Mouse (Mus musculus) adrenal gland, adult (tissue): ENCODE measurements at regions not wholly inside any gene's neighbourhood (a gene's known extent, or its start where the extent isn't known, plus 50 kb on each side); places are given as distances from the start of the nearest gene placed in this dataset.
"Not testable (repeated sequence)": the region's sequence is repeated elsewhere in the genome, so short reads cannot be mapped to it uniquely, and the experiment has no call there.

Experiments
- DNase-seq, 2 experiments: peaks; one replicate each; pipeline ENCODE4 v3.0.0; 2022 to 2023; ENCODE audit warnings: low spot score in 1 of 2; ENCODE audit not compliant: inconsistent age in 2 of 2

DNA sequence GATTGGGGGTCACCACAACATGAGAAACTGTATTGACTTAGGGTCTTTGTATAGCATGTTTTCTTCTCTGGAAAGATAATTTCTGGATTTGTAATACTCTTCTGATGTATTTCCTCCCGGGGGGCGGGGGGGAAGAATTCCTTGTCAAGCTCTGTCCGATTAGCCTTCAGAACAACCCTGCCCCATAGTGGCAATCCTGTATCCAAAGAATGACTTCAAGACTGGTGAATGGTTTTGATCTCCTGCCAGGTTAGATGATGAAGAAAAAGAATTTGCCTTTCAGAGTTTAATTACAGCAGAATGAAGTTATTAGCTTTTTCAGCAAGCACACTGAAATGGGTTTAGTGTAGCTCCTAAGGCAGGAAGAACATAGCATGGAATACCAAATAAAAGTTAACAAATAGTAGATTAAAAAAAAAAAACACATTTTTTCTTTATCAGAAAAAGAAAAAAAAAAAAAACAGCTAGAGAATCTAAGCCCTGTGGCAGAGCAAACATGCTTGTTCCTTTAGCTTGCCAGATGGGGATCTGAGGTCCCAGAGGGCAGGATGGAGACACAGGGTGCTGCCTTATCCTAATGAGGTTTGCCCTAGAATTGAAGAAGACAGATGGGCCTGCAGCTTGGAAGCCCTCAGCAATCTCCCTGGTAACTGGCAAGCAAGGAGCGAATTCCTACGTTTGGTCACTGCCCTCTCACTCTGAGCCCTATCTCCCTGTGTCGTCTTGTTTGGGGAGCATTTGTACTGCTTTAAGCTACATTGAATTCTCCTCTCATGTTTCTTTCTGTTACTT is 280.9 kb upstream of the Gm9972 start:
- no peak for DNase-seq

DNA sequence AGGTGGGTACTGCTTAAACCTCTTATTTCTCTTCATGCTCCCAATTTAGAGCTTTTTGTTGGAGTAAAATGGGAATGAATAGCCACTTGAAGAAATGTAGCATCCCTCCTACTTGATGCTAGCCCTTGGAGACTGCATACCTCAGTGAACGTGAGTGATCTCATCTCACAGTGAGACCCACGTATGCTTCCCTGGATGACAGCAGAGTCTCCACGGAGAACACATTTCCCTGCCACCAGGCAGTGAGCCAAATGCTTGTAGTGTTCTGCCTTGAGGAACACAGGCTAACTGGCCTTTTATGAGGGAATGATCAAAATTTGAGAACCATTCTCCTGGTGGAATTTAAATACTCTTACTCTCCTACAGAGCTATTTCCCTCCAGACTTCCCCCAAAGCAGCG is 280.1 kb upstream of the Gm9972 start:
- DNase-seq, result no peak

DNA sequence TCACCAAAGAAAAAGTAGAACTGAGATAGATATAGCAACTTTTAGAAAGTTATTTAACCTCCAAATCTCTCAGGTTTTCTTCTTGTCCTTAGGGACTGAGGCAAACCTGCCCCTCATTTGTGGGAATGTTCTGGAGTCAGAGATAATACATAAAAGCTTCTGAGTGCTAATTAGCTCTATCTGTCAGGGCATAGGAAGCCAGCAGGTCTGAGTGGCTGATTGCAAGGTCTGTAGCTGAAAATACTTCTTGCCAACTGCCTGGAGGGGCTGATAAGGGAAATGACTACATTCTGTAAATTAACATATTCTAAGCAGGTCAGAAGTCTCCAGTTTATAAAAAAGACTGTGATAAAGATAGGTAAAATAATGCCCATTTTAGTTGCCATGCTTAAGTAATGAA is 270.3 kb upstream of the Gm9972 start:
- no peak for DNase-seq

DNA sequence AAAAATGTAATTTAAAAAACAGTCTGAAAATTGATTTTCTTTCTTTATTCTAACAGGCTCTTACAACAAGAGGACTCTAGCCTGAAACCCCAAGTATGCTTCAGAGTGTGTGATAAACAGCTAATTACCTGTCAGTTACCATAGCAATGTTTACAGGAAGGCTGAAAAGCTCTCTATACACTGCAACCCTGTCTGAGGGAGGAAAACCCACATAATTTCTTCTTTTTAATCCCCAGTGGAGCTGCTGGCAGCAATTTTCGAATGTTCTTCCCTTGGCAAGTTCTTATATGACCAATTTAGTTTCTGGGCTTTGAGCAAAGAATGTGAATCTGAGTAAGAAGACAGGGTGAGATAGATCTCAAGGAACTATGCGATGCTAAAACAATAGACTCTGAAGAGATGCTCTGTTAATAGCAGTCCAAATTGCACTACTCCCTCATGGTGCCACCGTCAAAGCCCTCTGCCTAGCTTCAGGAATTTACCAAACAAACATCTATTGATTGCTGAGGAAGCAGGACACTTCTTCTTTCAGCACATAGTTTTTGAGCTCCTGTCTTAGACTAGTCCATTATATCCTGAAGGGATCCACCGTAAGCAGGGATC is 260.4 kb upstream of the Gm9972 start:
- no peak for DNase-seq

DNA sequence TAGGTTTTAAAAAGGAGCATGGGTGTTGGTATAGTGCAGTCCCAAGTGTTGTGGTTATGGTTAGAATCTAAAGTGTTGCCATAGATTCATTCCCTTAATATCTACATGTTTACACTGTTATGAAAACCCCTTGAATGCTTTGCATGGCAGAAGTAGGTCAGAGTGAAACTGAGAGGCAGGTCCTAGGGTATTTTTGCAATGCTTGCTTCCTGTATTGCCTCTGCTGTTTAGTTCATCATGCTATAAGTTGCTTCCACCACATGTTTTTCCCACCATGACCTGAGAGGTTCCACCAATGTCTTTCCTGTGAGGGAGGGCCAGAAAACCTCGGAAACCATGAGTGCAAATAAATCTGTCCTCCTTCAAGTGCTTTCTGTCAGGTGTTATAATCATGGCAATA is 224.1 kb upstream of the Gm9972 start:
- DNase-seq, result no peak

DNA sequence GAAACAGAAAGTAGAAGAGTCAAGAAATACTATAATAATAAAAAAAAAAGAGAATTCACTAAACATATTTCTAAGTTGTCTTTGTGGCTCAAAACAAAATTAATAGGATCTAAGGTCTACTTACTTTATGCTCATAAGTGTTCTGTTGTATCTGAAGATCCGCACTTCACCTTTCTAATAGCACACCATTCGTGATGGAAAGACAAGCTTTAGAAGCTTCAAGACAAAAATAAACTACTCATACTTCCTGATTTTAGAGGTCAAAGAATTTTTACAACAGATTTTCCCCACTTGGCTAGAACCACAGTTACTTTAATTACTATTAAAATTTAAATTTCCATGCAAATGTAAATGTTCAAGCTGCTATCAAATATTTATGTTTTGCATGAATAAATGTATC is 219.8 kb upstream of the Gm9972 start:
- DNase-seq, result no peak

DNA sequence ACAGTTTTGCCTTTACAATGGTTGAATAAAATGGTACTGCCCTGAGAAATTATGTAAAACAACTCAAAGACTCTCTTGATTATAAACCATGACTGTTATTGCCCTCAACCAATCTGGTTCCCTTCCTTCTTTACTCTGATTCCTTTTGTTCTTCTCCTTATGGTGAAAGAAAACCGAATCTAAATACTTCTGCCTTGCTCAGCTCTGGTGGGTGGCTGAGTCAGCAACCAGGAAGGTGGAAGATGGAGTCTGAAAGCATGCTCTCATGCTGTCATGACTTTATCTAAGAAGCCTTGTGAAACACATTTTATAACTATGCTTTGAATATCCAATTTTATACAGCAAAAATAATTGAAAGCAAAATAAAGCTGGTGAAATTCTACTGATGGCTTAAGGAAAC is 212.7 kb upstream of the Gm9972 start:
- DNase-seq, result no peak

DNA sequence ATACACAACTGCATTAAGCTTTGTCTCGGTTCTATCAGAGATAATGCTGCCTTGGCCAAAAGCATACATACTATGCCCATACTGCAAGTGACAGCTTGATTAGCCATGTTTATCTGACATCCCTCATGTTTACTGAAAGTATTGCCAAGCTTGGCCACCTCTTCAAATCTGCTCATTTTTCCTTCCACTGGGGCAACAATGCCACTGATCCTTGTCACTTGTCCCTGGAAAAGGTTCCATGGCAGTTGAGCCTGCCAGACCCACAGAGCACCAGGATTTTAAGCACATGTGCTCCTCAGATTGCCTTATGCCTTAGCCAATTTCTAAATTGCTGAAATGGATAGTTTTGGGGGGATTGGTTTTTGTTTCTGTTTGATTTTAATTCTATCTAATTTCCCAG is 189.8 kb upstream of the Gm9972 start:
- no peak for DNase-seq

DNA sequence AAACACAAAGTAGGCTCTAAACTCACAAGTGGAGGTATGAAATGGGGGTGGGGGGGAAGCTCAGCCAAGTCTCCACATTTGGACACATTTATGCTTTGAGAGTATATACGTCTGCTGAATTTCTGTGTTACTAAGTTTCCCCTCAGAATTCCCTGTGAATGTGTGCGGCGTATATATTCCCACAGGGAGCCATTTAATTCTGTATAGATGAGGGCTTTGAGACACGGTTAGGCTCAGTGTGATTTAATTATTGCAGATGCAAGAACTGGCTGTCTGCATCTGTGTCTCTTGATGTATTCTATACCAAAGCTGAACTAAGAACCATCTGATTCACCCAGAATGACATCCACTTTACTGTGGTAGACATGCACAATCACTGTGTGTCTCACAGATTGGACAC is 181.1 kb upstream of the Gm9972 start:
- no peak for DNase-seq

DNA sequence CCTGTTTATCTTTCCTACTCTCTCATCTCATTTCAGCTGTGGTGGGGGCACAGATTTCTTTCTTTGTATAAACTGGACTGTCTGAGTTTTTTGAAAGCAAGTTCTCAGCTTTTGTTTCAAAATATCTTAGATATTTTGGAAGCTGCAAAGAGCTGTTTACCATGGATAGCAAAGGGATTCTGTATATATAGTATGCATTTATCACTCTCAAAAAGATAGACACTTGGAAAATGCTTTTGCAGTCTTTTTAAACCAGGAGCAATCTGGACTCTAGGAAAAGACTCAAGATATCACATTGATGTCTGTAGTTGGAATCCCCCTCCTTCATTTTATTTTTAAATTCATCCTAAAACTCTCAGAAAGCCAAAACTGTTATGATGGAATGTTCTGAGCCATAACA is 177.9 kb upstream of the Gm9972 start:
- no peak for DNase-seq

DNA sequence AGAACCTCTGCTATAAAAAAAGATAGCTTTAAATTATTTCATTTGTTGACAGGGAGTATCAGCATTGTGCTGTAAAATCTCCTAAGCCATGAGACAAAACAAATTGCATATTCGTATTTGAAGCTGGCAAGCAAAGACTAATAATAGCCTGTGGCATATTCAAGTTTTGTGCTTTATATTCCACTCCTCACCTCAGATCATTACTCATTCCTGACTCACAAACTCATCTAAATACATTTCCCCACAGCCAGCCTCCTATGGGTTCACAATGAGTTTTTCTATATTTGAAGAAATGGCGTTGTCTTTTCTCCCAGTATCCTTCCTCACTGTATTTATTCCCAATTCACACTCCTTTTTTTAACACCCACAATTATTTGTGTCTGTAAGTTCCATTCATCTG is 161.5 kb upstream of the Gm9972 start:
- no peak for DNase-seq

DNA sequence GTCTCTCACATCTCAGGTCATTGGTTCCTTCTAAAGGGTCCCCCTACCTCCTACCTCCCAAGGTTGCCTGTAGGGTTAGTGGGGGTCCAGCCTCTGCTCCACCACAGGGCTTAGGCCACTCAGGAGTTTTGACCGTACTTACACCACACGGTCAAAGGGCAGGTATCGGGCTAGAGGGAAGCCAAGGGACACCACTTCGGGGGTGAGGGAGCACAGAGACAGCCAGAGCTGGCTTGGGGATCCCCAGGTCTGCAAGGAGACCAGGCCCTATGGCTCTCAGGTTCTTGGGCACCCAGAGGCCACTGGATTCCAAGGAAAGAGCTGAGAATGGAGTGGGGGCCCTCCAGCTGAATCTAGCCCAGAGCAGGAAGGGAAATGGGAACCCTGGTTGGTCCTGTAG is 135.5 kb upstream of the Gm9972 start:
- DNase-seq, result no peak

DNA sequence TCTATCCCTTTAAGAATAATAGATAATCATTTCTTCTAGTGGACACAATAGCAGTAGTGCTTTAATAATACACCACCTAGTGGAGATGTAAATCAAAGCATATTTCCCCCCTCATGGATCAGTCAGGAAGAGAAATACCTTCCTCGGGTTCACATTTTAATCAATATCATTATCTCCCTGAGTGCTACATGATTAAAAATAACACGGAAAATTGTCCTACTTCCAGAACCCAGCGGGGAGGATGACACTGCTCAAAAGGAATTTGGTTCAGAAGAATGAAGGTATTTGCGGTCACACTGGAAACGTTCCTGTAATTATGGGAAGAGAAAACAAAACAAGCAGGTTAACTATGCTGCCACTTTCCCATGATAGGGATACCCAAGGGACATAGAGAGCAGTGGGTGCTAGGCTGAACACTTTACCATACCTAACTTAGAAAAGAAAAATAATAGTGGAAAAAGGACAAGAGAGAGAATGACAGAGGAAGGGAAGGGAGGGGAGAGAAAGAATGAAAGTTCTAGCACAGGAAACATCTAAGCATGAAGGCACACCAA is 132.0 kb upstream of the Gm9972 start:
- DNase-seq, result no peak

DNA sequence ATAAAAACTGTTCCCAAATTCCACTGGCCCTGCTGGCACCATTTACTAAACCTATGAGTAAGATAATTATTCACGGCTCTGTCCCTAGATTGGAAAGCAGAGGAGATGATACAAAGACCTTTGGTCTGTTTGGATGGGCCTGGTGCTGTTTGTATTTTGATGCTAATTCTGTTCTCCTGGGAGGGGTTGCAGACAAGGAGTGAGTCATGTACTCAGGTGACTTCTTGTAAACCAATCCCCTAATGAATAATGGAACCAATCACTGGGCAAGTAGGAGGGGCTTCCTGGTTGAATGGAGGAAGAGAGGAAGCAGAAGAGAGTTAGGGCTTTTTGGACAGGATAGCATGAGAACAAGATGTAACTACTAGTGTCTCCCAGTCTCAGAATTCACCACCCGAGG is 130.0 kb upstream of the Gm9972 start:
- DNase-seq, result no peak

DNA sequence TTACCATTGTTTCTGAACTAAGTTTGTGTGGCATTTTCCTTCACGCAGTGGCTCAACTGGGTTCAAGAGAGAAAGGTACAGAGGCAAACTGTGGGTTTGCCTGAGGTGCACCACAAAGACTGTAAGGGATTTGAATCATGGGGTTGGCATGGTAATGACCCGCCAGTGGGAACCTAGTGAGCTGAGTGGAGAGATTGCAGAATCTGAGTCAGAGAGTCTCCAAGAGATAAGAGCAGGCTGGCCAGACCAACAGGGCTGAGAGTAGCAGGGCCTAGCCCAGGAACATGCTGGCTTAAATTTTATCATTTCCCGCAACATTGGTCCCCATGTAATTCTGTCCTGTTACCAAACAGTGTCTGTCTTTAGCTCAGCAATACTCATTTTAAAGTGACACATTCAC is 129.5 kb upstream of the Gm9972 start:
- peak in 1 of 2 experiments; percentile 9 for DNase-seq

DNA sequence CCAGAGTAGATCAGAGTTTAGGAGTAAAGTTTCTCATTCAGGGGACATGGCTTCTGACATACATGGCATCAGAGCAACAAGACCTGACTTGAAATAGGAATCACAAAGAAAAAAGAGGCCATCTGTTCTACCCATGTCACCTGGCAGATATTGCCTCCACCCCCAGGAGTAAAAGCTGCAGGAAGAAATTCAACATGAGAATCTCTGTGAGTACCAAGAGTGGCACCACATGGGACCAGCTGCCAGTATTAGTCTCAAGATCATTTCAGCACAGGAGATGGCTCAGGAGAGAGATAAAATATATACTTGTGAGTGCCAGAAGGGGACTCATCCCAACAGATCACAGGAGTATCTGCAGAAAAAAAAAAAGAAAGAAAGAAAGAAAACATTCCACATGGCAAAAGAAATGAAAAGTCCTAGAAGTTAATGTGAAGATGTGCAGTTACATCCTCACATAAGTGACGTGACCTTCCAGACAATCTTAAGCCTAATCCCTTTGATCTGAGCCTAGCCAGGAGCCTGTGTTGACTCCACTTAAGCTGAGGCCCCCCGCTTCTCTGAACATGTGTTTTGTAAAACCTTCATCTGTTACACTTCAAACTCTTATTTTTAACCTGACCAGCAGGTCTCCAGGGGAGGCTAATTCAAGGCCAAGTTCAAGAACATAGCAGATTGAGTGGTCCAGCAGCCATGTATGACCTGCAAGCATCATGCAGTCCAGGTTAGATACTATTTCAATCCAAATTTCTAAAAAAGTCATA is 118.9 kb upstream of the Gm9972 start:
- no peak for DNase-seq

DNA sequence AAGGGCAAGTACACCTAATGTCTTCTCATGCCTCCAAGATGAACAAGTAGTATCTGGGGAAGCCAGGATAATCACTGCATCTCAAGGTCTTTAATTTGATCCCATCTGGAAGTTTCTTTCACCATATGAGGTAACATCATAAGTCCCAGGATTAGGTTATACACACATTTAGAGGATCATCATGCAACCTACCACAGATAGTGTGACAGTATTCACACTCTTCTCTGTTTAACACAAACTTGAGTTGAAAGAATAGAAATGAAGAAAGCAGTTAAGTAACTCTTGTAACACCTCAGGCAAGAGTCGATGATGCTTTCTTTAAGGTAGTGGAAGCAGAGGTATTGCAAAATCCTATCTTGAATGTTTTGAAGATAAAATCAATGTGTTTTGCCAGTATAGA is 116.3 kb upstream of the Gm9972 start:
- DNase-seq, result no peak

DNA sequence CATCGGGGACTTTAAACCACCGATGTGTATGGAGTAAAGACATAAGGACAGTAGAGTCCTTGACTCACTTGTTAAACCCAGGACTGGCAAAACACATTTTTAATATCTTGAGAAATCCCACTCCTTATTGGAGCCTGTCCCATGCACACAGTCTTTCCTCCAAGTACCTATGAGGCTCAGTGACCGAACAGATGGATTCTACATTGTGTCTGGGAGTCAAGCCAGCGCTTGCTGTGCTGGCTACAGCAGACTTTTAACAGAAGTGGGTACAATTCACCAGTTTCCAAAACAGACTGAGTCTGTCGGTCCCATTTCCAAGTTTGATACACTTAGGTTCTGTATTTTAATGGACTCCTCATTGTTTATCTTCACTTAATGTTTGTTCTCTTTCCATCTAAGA is 108.4 kb upstream of the Gm9972 start:
- DNase-seq, result no peak

DNA sequence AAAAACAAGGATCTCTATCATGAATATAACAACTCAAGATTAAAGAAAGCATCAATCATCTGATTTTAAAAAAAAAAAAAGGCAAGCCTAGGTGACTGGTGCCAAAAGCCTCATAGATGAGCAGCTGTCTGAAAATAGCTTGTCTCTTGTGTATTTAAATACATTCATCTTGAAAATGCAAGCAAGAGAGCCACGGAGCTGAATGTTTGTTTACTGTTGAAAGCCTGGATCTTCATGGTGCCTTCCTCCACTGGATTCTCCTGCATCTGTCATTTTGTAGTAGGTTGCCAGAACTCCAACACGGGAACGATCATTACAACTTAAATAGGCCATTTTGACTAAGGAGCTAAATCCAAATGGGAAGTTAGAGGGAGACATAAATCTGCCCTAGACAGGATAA is 106.6 kb upstream of the Gm9972 start:
- DNase-seq, result no peak

DNA sequence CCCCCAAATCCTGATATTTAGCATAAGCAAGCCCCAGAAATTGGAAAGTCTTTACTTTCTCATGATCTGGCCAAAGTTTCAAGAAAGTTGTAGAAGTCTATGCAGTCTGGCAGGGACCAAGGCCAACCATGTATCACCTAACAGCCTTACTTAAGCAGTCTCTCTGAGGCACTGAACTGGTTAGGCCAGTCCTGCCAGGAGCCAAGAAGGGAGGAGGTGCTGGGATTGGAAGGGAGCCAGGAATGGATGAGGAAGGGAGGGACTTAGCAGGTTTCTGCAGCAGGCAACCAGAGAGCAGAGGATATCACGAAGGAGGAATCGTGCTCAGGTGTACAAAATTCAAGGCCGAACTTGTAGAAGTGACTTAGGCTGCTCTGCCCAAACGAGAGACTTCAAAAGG is 96.3 kb upstream of the Gm9972 start:
- not testable (repeated sequence) for DNase-seq

DNA sequence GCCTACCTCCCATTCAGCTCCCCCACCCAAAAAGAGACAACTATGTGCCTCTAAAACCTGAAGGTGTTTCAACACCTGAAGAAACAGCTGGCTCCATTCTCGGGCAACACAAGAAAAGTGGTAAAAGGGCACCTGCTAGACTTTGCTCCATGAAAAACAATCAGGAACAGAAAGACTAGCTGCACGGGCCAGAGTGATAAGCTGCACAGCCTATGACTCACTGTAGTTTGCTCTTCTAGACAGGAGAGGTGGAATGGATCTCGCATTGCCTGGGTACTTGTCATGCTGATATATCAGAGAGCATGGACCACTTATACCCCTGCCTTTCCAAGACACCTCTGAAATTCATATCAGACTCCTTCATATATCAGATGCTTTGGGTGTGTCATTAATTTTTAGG is 94.0 kb upstream of the Gm9972 start:
- DNase-seq, result peak in 1 of 2 experiments; percentile 21

DNA sequence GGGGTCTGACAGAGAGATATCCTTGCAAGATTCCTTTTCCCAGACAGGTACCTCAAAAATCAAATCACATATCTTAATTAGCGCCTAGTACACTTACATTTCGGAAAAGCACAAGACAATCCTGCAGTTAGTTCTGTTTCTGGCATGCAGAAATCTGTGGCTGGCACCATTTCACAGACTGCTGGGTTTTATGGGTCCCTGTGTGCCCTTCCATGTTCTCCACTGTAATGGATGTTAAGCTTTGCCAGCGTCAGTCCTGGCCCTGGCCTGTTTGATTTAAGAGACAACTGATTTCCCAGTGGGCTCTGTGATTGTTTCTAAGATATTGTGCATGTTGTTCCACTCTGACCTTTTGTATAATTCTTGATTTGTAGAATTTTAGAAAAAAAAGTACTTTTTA is 93.3 kb upstream of the Gm9972 start:
- peak in 1 of 2 experiments; percentile 19 for DNase-seq
